8 mouse cellular contexts compared by ENCODE assay signal in genomic region chr5:24424004-24424781, GRCm38 (mm10). TPM values are rescaled to one million over a fixed set of nuclear protein-coding genes. Genes with fewer than 3 reads are reported as not detected.
DNase-seq lines count a peak whose midpoint lies in the region; ATAC-seq and TF ChIP-seq lines count a peak whose summit lies in the region.

No protein-coding gene starts in this region.

- peaks cover 25% of the 10 kb centered on the region for H3K36me3 ChIP-seq in forebrain, postnatal 0 days (ENCODE audit: insufficient read depth)
- peaks cover 8% of the 10 kb centered on the region for H3K36me3 ChIP-seq in liver, embryonic 13.5 days

- H3K4me2 ChIP-seq in forebrain, postnatal 0 days (ENCODE audit: low read depth): peak overlapping the region; percentile 90
- H3K4me2 ChIP-seq in liver, embryonic 13.5 days: peak overlapping the region; percentile 94

- WGBS in cerebellum, adult 2 months: 13% methylated on average over 21 of the region's 21 CpGs
- WGBS in forebrain, postnatal 0 days: 9% methylated on average over 21 of the region's 21 CpGs
- 12% methylated on average over 21 of the region's 21 CpGs for WGBS in liver, embryonic 13.5 days (ENCODE audit: insufficient replicate concordance)

- H3K9me3 ChIP-seq in forebrain, postnatal 0 days (ENCODE audit: low read length): no peaks in the 10 kb centered on the region
- H3K9me3 ChIP-seq in liver, embryonic 13.5 days (replicated peaks): no peaks in the 10 kb centered on the region

- H3K27ac ChIP-seq in cerebellum, adult 2 months (ENCODE audit: insufficient read depth, low read length): peak overlapping the region; percentile 90
- H3K27ac ChIP-seq in forebrain, postnatal 0 days (ENCODE audit: low read depth, low read length): peak overlapping the region; percentile 86
- H3K27ac ChIP-seq in liver, embryonic 13.5 days: peak overlapping the region; percentile 94

- H3K27me3 ChIP-seq in cerebellum, adult 2 months (ENCODE audit: control insufficient read depth, insufficient read depth, low read length): no peaks in the 10 kb centered on the region
- peaks cover 5% of the 10 kb centered on the region; the same call in 1 of the 2 replicates for H3K27me3 ChIP-seq in forebrain, postnatal 0 days (ENCODE audit: insufficient read depth, low read length)
- H3K27me3 ChIP-seq in liver, embryonic 13.5 days: no peaks in the 10 kb centered on the region

- no peak for ATAC-seq in forebrain, postnatal 0 days
- no peak for ATAC-seq in liver, embryonic 13.5 days (ENCODE audit: low read depth)

- peak overlapping the region; percentile 95 for H3K4me3 ChIP-seq in cerebellum, adult 2 months (replicated peaks; ENCODE audit: insufficient read depth, low read depth, low read length)
- peak overlapping the region; percentile 63 for H3K4me3 ChIP-seq in forebrain, postnatal 0 days (ENCODE audit: low read depth, low read length)
- peak overlapping the region; percentile 69 for H3K4me3 ChIP-seq in liver, embryonic 13.5 days (replicated peaks)

- TF ChIP-seq POLR2A in cerebellum, adult 2 months (IDR thresholded peaks at IDR 0.05; ENCODE audit: borderline replicate concordance, insufficient read depth, low read length): no peak; the same call in 1 of the 2 replicates

- no peaks in the 10 kb centered on the region; the same call in 1 of the 2 replicates for H3K4me1 ChIP-seq in cerebellum, adult 2 months (ENCODE audit: control insufficient read depth, insufficient read depth, low read length)
- H3K4me1 ChIP-seq in forebrain, postnatal 0 days (ENCODE audit: insufficient read depth): peaks cover 14% of the 10 kb centered on the region; the same call in 1 of the 2 replicates
- H3K4me1 ChIP-seq in liver, embryonic 13.5 days (replicated peaks): peaks cover 58% of the 10 kb centered on the region

- no peak for TF ChIP-seq CTCF in cerebellum, adult 2 months (IDR thresholded peaks at IDR 0.05; ENCODE audit: borderline replicate concordance, insufficient read depth, low read depth, low read length)
- TF ChIP-seq CTCF in forebrain, postnatal 0 days (IDR thresholded peaks at IDR 0.05; ENCODE audit: low read depth): no peak

- peak overlapping the region; percentile 63 for H3K9ac ChIP-seq in forebrain, postnatal 0 days
- peak overlapping the region; percentile 88 for H3K9ac ChIP-seq in liver, embryonic 13.5 days

- DNase-seq in cerebellum, adult 2 months: no peak
- DNase-seq in cerebellum, adult 8-10 months: no peak
- peak; percentile 22 for DNase-seq in retina, postnatal 1 day
- no peak for DNase-seq in retina, embryonic 14.5 days (ENCODE audit: low spot score)
- DNase-seq in forebrain, postnatal 0 days: peak; percentile 21
- DNase-seq in liver, embryonic 13.5 days: peak; percentile 34
- DNase-seq in spleen, postnatal 4 days (ENCODE audit: low spot score in 2 of 2): peak; percentile 44 to 76
- no peak for DNase-seq in right cerebral cortex, postnatal 36 days (ENCODE audit: low spot score in 2 of 2)

RNA-seq across cellular contexts. Expression of gene Slc4a2, which starts 0.6 kb away (rescaled TPM):
- polyA plus RNA-seq in cerebellum, adult 2 months (2012; rRNA removed): 81.3 and 88.0 TPM in 2 replicates
- 21.4 and 31.9 TPM in 2 replicates for total RNA-seq in forebrain, postnatal 0 days (2014; rRNA removed)
- polyA plus RNA-seq in forebrain, postnatal 0 days (2015; fragmentation: Nextera tagmentation; extraction: Ambion mirVana): 9.7 and 13.9 TPM in 2 replicates
- polyA plus RNA-seq in liver, embryonic 13.5 days (2015; fragmentation: Nextera tagmentation; extraction: Ambion mirVana): 9.0 and 10.8 TPM in 2 replicates

RNA-seq across cellular contexts. Expression of gene Cdk5, which starts 0.9 kb away (rescaled TPM):
- 221 and 222 TPM in 2 replicates for polyA plus RNA-seq in cerebellum, adult 2 months (2012; rRNA removed)
- 83.3 and 93.8 TPM in 2 replicates for total RNA-seq in forebrain, postnatal 0 days (2014; rRNA removed)
- 156 and 165 TPM in 2 replicates for polyA plus RNA-seq in forebrain, postnatal 0 days (2015; fragmentation: Nextera tagmentation; extraction: Ambion mirVana)
- polyA plus RNA-seq in liver, embryonic 13.5 days (2015; fragmentation: Nextera tagmentation; extraction: Ambion mirVana): 10.9 and 11.3 TPM in 2 replicates

RNA-seq across cellular contexts. Expression of gene Asic3, which starts 11.0 kb away (rescaled TPM):
- polyA plus RNA-seq in cerebellum, adult 2 months (2012; rRNA removed): 0.74 and 0.87 TPM in 2 replicates
- 0.15 TPM in 1 of 2 replicates, not detected in the other for total RNA-seq in forebrain, postnatal 0 days (2014; rRNA removed)
- 0.08 and 0.52 TPM in 2 replicates for polyA plus RNA-seq in forebrain, postnatal 0 days (2015; fragmentation: Nextera tagmentation; extraction: Ambion mirVana)
- polyA plus RNA-seq in liver, embryonic 13.5 days (2015; fragmentation: Nextera tagmentation; extraction: Ambion mirVana): not detected in 2 replicates

RNA-seq across cellular contexts. Expression of gene Fastk, which starts 20.9 kb away (rescaled TPM):
- 246 and 265 TPM in 2 replicates for polyA plus RNA-seq in cerebellum, adult 2 months (2012; rRNA removed)
- total RNA-seq in forebrain, postnatal 0 days (2014; rRNA removed): 87.0 and 132 TPM in 2 replicates
- polyA plus RNA-seq in forebrain, postnatal 0 days (2015; fragmentation: Nextera tagmentation; extraction: Ambion mirVana): 88.7 and 91.9 TPM in 2 replicates
- 56.0 and 59.0 TPM in 2 replicates for polyA plus RNA-seq in liver, embryonic 13.5 days (2015; fragmentation: Nextera tagmentation; extraction: Ambion mirVana)

RNA-seq across cellular contexts. Expression of gene Tmub1, which starts 23.5 kb away (rescaled TPM):
- polyA plus RNA-seq in cerebellum, adult 2 months (2012; rRNA removed): 60.6 and 61.1 TPM in 2 replicates
- 34.3 and 47.2 TPM in 2 replicates for total RNA-seq in forebrain, postnatal 0 days (2014; rRNA removed)
- polyA plus RNA-seq in forebrain, postnatal 0 days (2015; fragmentation: Nextera tagmentation; extraction: Ambion mirVana): 54.8 and 56.7 TPM in 2 replicates
- polyA plus RNA-seq in liver, embryonic 13.5 days (2015; fragmentation: Nextera tagmentation; extraction: Ambion mirVana): 5.8 and 7.3 TPM in 2 replicates

Comparison
In these comparisons a context has a peak if more than half of its experiments do, and no peak if none do; other contexts are left out.
1. DNase-seq: peak in retina, postnatal 1 day (single experiment), forebrain, postnatal 0 days (single experiment), liver, embryonic 13.5 days (single experiment) and spleen, postnatal 4 days (2 of 2); none in cerebellum, adult 2 months (0 of 2), cerebellum, adult 8-10 months (single experiment), retina, embryonic 14.5 days (single experiment) and right cerebral cortex, postnatal 36 days (0 of 2).
2. RNA of gene Cdk5, which starts 0.9 kb away (polyA plus RNA-seq): 221 to 222 TPM in cerebellum, adult 2 months and 156 to 165 TPM in forebrain, postnatal 0 days; 10.9 to 11.3 TPM in liver, embryonic 13.5 days; every median in the first group is over 10 times any median in the second.
3. Peak in every context shown above with its lines, with median percentiles within 50 percentile points of each other: H3K27ac ChIP-seq and H3K4me3 ChIP-seq.